Mouse (Mus musculus) heart, postnatal 14 days (tissue): ENCODE measurements around the gene Azin2. TPM values are rescaled to one million over a fixed set of nuclear protein-coding genes. Genes with fewer than 3 reads are reported as not detected.

Source experiments
- DNase-seq, 2 experiments: peaks; one replicate each; pipeline ENCODE4 v3.0.0; 2021 to 2022
- intact Hi-C: fragments of 180-260 bp; cut with DNase I; formaldehyde crosslinking; loops from one replicate; pipeline ENCODE4 v1.15.1; 2025
- long read RNA-seq, 2 experiments: library from polyadenylated mRNA; stranded (forward); transcript quantifications; one replicate each; pipeline ENCODE4 v2.0.0; 2021
- total RNA-seq, 2 experiments: library from RNA; stranded (reverse); gene quantifications; 2 replicates each; pipeline ENCODE4 v1.2.3; 2021

Gene Azin2
- 1 to 10 TPM; 2.5 to 3.2 TPM for total RNA-seq
- long read RNA-seq, experiment 1, partial matches to known transcripts: 0 of 9 reads
- long read RNA-seq, experiment 1, other reads (novel, unspliced or antisense): 4 of 9 reads
- long read RNA-seq, experiment 2, transcript Azin2-201 (11 exons, 2,063 nt): major isoform, 5 of 7 reads
- long read RNA-seq, experiment 2, partial matches to known transcripts: 0 of 7 reads
- long read RNA-seq, experiment 2, other reads (novel, unspliced or antisense): 1 of 7 reads

DNA sequence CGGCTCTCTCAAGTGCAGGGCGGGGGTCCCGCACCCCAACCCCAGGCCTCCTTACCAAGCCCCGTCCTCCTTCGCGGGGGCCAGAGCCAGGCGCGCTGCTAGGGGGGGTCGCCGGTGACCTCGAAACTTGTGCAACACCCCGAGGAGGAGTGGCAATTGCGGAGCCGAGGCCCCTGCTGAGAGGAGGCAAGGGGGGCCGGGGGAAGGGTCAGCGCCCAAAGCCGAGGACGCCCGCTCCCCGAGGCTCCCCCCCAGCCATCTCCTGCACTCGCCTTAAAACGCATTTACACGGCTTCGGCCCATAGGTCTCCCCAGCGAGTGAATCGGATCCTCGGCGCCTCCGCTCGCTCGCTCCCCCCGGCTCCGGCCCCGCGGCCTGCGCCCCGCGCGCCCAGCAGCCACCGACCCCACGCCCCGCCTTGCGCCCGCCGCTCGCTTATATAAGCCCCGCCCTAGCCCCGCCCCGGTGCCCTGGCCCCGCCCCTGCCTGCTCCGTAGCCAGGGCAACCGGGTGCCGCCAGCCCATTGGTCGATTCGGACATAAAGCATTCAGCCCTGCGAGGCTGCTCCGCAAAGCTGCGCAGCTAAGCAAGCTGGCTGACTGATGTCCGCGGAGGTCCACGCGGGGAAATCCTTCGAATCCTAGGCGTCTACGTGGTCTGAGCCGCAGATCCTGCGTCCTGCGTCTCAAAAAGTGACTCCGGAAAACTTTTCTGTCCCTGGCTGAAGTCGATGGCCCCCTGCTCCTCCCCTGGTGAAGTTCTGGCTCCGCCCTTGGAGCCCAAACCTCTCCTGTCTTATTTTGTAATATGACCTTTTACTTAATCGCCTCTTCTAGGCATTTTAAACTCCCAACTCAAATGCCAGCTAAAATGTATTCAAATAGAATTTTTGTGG, at the start of gene Azin2:
TSS of gene Azin2 (minus strand) at position 414 of the 897 bp plus-strand sequence.
- intact Hi-C loops: no loop called here
- DNase-seq: peak; percentile 92 to 96

DNA sequence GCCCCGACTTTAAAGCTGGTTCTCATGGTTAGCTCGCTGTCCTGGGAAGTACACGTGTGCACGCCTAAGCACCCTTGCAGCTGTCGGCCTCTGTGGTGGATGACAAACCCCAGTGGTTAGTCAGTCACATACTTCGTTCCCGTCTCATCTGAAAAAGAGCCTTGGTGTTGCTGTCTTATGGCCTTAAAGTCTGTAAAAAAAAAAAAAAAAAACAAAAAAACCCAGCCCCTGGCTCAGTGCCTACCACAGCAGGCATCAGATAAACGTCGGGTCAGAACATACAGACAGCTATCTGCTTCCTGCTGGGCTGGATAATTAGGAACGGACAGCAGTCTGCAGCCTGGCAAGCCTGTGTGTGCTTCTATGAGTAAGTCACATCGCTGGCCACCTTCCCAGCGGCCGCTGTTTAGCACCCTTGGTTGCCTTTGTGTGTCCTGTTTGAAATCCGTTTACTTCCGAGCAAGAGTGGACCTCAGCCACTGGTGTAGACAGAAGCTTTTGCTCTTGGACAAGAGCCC, 49.4 kb upstream of the Azin2 start:
- DNase-seq: peak; percentile 57 to 61

DNA sequence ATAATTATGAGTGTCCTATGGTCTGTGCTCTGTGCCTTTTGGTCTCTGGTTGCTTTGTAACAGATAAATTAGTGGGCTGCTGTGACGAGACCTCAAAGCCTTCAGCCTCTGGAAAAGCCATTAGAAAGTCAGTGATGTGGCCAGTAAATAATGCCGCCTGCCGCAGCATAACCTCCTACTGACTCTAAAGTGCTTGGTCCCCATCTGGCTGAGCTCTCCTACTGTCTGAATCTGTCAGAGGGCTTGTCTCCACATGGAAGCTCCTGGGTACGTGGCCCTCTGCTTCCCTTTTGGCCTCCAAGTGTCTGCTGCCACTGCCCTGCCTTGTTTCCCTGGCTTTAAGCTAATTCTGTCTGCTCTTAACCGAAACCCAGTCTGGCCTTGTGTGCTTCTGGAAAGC, 47.3 kb upstream of the Azin2 start:
- intact Hi-C loops: no loop called here

More for the DNA sequence above, 49.4 kb upstream of the Azin2 start:
- intact Hi-C loops: no loop called here

DNA sequence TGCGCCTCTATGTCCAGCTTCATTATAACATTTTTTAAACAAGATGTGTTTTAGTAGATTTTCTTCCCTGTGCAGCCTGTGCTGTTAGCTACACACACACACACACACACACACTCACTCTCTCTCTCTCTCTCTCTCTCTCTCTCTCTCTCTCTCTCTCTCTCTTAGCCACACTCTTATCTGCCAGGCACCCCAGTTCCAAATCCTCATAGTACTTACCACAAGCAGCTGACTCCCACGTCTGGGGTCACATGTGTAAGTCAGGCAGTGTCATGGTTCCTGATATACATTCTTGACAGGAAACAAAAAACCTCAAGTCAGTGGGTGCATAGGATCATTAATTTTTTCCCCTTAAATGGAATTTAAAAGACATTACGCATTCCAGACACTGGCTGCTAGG, 46.4 kb upstream of the Azin2 start:
- intact Hi-C loops: no loop called here
- DNase-seq: no peak

More for the DNA sequence above, 47.3 kb upstream of the Azin2 start:
- no peak for DNase-seq

DNA sequence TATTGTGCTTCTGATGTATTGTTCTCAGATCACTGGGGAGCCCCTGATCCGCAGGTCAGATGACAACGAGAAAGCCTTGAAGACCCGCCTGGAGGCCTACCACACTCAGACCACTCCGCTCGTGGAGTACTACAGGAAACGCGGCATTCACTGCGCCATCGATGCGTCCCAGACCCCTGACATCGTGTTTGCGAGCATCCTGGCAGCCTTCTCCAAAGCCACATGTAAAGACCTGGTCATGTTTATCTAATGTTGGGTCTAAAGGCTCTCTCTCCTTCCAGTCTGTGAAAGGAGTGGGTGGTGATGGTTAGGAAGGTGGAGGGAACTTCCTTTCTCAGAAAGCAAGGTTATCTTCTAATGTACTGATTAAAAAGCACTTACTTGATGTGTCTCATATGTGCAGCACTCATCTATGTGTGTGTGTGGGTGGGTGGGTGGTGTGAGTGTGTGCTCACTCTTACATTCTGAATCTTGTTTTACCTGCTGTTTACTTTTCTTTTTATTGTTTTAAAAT, 45.8 kb upstream of the Azin2 start:
- intact Hi-C loops: no loop called here

DNA sequence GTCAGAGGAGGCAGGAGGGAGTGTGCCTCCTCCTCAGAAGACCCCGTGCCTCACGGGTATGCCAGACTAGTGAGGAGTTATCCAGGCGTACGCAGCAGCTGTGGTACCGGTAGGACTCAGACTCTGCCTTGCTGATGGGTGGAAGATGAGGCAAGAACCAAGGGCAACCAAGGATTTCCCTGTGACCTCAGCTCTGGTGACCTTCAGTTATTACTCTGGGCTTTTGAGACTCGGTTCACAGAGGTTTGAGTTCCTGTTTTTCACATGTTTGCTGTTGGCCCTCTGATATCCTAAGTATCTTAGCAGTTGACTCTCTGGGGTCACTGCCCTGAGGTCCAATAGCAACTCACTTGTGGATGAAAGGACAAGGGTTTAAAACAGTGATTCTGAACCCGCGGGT, 41.5 kb upstream of the Azin2 start:
- intact Hi-C loops: no loop called here
- DNase-seq: no peak

More for the DNA sequence above, 45.8 kb upstream of the Azin2 start:
- no peak for DNase-seq

DNA sequence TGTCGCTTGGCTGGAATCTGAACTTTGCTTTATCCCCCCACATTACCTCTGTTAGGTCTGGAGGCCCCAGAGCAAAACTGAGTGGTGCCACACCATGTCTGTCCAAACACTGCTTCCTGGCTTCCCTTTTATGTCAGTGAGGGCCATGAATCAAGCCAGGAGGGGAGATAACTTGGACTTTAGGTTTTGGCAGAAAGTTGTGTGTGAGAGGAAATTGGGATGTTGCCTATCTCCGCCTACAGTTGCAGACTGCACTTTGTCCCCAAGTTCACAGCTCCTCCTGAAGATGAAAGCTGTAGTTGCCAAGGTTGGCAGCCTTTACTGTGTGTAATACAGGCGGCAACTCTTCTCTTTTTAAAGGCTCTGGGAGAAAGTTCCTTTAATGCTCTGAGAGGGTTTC, 38.5 kb upstream of the Azin2 start:
- intact Hi-C loops: no loop called here

DNA sequence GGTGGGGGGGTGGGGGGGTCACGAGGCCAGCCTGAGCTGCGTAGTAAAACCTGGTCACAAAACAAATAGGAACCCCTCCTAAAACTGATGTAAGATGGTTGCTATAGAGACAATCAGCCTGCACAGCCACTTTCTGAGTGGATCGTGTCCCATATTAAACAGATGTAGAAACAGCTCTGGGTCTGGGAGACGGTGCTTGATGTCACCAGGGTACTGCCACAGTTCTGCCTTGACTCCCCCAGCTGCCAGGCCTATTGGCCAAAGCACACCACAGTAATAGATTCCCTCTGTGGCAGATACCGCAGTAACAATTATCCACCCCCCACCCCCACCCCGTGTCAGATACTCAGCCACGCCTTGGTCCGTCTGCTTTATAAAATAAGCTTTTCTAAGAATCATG, 36.2 kb upstream of the Azin2 start:
- no peak for DNase-seq
- intact Hi-C loops: no loop called here

More for the DNA sequence above, 38.5 kb upstream of the Azin2 start:
- DNase-seq: no peak

DNA sequence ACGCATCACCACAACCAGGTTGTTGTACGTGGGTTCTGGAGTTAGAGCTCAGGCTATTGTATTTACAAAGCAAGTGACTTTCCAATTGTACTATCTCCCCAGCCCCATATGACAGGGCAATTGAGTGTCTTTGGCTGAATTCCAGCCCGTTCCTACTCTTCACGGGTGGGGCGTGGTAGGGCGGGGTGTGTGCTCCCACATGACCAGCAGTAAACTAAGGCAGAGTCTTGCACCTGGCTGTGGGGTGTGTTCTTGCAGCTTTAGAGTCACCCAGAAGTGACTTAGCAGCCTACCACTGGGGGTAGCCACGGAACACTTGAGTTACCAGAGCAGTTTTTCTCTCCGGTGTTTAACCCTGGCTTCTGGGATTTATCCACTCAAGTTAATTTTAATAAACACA, 35.0 kb upstream of the Azin2 start:
- DNase-seq: no peak
- intact Hi-C loops: no loop called here

DNA sequence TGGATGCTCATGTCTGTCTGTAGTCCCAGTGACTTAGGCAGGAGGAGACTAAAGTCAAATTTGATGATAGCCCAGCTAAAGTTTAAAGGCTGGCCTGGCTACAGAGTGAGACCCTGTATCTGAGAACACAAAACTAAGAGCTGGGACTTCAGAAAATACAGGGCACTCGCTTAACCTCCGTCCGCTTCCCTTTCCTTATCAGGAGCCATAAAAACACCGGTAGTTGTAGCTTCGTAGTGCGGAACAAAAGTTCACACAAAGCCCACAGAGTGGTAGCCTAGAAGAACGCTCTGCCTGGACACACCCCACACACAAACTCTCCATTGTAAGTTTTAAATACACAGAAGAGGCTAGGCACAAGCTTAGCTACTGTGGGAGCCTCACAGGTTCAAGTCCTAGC, 33.0 kb upstream of the Azin2 start:
- DNase-seq: no peak
- intact Hi-C loops: no loop called here

DNA sequence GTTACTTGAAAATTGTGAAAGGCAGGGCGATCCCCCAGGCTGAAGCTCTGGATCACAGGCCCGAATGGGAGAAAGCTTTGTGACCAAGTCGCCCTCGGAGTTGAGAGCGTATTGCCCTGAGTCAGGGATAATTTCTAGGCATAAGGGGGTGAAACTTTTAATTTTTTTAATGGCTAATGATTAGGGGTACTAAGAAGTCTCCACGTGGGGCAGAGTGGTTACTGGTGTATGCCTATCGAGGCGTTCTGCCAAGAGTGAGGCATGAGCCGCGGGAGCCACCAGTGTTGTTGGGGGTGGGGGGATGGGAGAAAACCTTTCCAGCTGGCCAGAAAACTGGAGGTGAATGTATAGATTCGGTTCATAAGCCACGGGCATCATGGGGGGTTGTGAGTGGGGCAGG, 31.4 kb upstream of the Azin2 start:
- DNase-seq: no peak
- intact Hi-C loops: no loop called here

DNA sequence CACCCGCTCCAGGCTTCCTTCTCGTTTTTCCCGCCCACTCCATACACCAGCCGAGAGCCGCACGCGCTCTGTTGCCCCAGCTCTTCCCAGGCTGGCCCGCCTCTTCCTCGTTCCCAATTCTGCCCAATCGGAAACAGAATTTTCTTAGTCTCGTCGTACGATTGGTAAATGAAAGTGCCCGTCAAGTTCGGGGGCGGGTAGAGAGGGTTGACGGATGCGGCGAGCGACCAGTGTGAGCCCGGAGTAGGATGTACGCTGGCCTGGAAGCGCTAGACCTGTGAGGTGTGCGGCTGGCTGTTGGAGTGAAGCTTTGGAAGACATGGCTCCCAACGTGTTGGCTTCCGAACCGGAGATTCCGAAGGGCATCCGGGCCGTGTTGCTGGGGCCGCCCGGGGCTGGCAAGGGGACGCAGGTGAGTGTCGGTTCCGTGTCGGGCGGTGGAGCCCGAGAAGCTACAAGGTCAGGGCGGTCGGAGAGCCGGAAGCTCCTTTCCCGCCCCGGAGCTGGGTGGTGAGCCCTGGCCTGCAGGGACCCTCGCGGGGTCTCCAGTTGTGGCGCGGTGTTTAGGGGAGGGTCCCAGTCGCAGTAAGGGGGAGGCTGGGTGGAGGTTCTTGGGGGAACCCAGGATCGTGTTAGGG, 30.9 kb upstream of the Azin2 start:
- peak; percentile 93 to 95 for DNase-seq
- intact Hi-C loops: no loop called here

DNA sequence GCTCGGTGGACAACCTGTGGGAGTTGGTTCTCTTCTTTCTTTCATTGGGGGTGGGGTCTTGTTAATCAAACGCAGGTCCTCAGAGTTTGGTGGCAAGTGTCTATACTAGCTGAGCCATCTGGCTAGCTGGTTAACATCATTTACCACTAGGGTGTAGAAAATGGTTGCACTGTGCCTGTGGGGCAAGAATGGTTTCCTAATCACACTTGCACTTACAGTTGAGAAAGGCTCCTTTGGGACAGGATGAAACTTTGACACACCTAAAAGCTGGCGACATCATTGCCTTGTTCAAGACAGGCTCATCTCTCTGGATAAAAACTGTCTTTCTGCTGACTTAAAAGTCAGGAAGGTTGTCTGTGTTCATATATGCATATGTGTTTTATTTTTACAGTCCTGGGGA, 29.9 kb upstream of the Azin2 start:
- intact Hi-C loops: no loop called here
- no peak for DNase-seq

DNA sequence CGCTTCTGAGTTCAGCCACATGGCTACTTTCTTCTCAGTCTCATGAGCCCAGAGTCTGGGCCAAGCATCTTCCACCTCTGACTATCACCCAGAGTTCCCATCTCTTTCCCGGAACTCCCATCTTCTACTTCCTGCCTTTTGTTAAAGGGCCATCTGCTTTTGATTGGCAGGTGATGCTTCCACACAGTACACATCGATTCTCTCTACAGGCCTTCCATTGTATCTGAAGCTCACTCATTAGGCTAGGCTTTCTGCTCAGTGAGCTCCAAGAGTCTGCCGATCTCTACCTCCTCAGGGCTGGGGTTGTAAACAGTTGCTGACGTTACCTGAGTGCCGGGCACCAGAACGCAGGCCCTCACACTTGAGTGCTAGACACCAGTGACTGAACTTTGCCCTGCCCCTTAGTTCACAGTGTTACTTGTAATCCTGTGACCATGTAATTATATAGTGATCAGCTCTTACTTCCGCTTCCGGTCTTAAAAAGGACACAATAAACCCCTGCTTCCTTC, 29.3 kb upstream of the Azin2 start, which contains the start of gene Ak2:
TSS of gene Ak2 (plus strand) at position 459 of the 509 bp plus-strand sequence.
- intact Hi-C loops: no loop called here

DNA sequence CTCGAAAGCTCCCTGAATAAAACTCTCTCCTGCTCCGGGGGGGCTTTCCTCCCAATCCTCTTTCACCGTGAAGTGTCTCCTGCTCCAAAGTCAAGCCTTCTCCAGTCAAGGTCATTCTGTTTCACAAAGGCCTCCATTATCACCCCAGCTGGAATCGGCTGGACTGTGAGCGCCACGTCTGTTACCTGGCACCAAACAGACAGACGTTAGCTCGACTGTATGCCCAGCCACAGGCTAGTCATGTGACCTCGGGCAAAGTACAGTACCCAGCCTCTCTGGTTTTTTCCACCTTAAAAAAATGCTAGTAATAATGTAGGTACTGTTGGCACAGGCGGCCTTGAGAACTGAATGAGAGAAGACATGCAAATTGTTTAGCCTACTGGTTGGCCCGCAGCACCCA, 27.4 kb upstream of the Azin2 start:
- intact Hi-C loops: no loop called here
- no peak for DNase-seq

More for the DNA sequence above, 29.3 kb upstream of the Azin2 start, which contains the start of gene Ak2:
- DNase-seq: no peak

DNA sequence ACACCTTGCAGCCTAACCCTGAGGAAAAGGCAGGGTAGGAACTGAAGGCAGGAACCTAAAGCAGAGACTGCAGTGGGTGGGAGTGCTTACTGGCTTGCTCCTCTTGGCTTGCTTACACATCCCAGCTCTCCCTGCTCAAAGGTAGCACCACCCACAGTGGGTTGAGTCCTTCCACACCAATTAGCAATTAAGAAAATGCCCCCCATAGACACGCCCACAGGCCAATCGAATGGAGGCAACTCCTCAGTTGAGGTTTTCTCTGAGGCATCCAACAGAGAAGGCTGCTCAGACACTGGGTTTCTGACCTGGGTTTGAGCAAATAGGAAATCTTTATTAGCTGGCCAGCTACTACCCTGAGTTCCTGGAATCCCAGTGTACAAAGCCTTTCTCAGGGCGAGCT, 26.7 kb upstream of the Azin2 start:
- intact Hi-C loops: no loop called here
- DNase-seq: no peak

DNA sequence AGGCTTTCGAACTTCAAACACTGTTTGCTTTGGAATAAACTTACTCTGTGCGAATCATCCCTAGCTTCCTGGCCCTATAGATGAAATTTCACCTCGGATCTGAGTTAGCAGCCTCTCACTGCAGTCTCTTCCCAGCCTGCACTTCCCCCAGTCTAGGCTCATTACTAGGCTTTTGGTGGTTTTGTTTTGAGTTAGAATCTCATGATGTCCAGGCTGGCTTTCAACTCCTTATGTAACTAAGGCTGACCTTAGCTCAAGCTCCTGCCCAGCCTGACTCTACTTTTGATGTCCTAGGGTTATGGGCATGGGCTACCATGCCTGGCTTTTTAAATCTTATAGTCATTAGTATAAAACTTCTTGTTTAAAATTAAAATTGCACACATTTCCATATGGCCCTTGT, 22.4 kb upstream of the Azin2 start:
- intact Hi-C loops: no loop called here

DNA sequence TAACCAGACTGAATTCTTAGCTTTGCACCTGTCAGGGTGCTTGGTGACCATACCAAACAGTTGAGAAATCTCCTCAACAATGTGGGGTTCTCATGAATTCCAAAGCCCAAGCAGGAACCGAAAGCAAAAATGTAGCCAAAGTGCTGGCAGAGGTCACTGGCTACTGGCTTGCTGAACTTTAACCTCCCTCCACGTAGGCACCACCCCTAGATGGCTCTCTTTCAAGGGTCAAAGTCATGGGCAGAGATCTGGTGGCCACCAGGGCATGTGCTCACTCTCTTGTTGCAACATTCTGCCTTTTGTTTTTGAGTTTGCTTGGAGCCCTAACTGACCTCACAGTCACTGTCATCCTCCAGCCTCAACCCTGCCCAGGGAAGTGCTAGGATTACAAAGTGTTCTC, 21.4 kb upstream of the Azin2 start:
- intact Hi-C loops: no loop called here
- no peak for DNase-seq

More for the DNA sequence above, 22.4 kb upstream of the Azin2 start:
- no peak for DNase-seq

DNA sequence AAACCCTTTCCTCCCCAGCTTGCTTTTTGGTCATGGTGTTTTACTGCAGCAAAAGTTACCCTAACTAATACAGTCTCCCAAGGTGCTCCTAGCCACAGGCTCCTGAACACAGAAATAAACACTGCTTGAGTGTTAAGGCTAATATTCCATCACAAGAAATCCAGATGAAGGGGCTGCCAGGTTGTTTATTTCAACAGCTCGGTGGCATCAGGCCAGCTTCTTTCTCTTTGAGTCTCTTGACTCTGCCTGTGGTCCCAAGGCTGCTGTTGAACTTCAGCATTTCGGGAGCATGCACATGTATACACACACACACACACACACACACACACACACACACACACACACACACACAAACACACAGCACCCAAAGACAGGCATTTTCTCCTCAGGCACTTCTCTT, 20.9 kb upstream of the Azin2 start:
- DNase-seq: no peak
- intact Hi-C loops: no loop called here

DNA sequence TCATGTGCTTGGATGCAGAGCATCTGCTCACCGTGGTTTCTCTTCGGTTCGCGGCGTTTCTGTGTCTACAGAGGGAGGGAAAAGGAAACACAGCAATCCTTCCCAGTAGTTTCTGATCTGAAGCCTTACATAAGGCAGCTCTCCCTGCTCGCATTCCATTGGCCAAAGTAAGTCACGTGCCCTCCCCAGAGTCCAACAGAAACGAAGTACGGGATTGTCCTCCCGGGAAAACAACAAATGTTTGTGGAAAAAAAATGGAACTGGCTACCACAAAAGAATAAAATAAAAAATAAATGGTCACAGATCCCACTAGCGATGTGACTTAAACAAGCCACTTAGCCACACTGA, 19.6 kb upstream of the Azin2 start:
- no peak for DNase-seq
- intact Hi-C loops: no loop called here
